Mouse (Mus musculus): Measurements from ENCODE around the gene Olfr282. TPM values are rescaled to one million over a fixed set of nuclear protein-coding genes. Genes with fewer than 3 reads are reported as not detected.

Gene Olfr282
- total and polyA plus RNA-seq, 3 experiments = 0.18 TPM; not detected in 2

- TF ChIP-seq POLR2AphosphoS2 (IDR thresholded peaks at IDR 0.05; ENCODE audit: low read length) = no peak
- no peak for TF ChIP-seq MAZ (IDR thresholded peaks at IDR 0.05; ENCODE audit: low read depth, low read length)
These were observed 21.4 kb upstream of the Olfr282 start (continued) for GRCm38 (mm10) chr15:98409635-98410034.

- peak overlapping the region; percentile 76 for H3K27ac ChIP-seq (ENCODE audit: control insufficient read depth, low read depth, low read length)
- no peak overlapping the region for H3K9ac ChIP-seq (ENCODE audit: control insufficient read depth, low read depth, low read length, poor library complexity, severe bottlenecking)
- peaks cover 18 to 30% of the 10 kb centered on the region in 2 experiments for H3K4me1 ChIP-seq (ENCODE audit: control insufficient read depth in 1 of 2, insufficient read depth in 2 of 2, low read length in 2 of 2)
- peaks cover 0 to 15% of the 10 kb centered on the region in 2 experiments; a peak in 2 of 4 replicates for H3K36me3 ChIP-seq (ENCODE audit: control insufficient read depth in 1 of 2, insufficient read depth in 2 of 2, low read length in 2 of 2)
- peak; percentile 93 for DNase-seq (ENCODE audit: low read depth, low spot score)
- no peaks in the 10 kb centered on the region; a peak in 1 of 4 replicates for H3K27me3 ChIP-seq (ENCODE audit: control insufficient read depth in 1 of 2, insufficient read depth in 2 of 2, low read length in 2 of 2)
- no peaks in the 10 kb centered on the region for H3K79me2 ChIP-seq (ENCODE audit: control insufficient read depth, insufficient read depth, low read length, poor library complexity)
- H3K4me3 ChIP-seq (ENCODE audit: control insufficient read depth in 1 of 2, insufficient read depth in 1 of 2, low read depth in 2 of 2, low read length in 2 of 2) = peak overlapping the region in 1 of 2 experiments; percentile 31; a peak in 2 of 4 replicates
- H3K9me3 ChIP-seq (replicated peaks; ENCODE audit: insufficient read depth, low read length) = no peaks in the 10 kb centered on the region
- TF ChIP-seq HCFC1 (IDR thresholded peaks at IDR 0.05; ENCODE audit: low read depth, low read length) = peak; percentile 40; the same call in 1 of the 2 replicates
- TF ChIP-seq KAT2A (conservative IDR thresholded peaks at IDR 0.05; ENCODE audit: low read depth, low read length) = no peak
- peak; percentile 80; the same call in 1 of the 2 replicates for TF ChIP-seq MAFK (IDR thresholded peaks at IDR 0.05; ENCODE audit: borderline replicate concordance, low read depth, low read length)
- peak; percentile 67; the same call in 1 of the 2 replicates for TF ChIP-seq BHLHE40 (IDR thresholded peaks at IDR 0.05; ENCODE audit: borderline replicate concordance, low read depth, low read length)
- TF ChIP-seq RCOR1 (IDR thresholded peaks at IDR 0.05; ENCODE audit: low read depth, low read length) = peak; percentile 95
- peak; percentile 94; the same call in 1 of the 2 replicates for TF ChIP-seq MEF2A (IDR thresholded peaks at IDR 0.05; ENCODE audit: extremely low read depth, insufficient replicate concordance, low read depth, low read length, poor library complexity, severe bottlenecking)
- TF ChIP-seq USF1 (IDR thresholded peaks at IDR 0.05; ENCODE audit: low read depth, low read length) = no peak
- TF ChIP-seq POLR2A (IDR thresholded peaks at IDR 0.05; ENCODE audit: control insufficient read depth in 1 of 2, insufficient read depth in 1 of 2, low read depth in 1 of 2, low read length in 2 of 2, poor library complexity in 1 of 2) = 0 out of 4 replicates have a peak, but pooled peaks of 1 of the 2 experiments have one; percentile 39
- 0 out of 2 replicates have a peak, but pooled peaks have one; percentile 39 for TF ChIP-seq TBP (IDR thresholded peaks at IDR 0.05; ENCODE audit: low read depth, low read length)
- no peak for TF ChIP-seq POLR2AphosphoS5 (IDR thresholded peaks at IDR 0.05; ENCODE audit: borderline replicate concordance, low read depth, low read length)
- TF ChIP-seq EP300 (IDR thresholded peaks at IDR 0.05; ENCODE audit: low read depth in 1 of 2, low read length in 2 of 2) = peak; percentile 95 to 97
- no peak for TF ChIP-seq POLR2AphosphoS2 (IDR thresholded peaks at IDR 0.05; ENCODE audit: low read length)
- TF ChIP-seq JUND (IDR thresholded peaks at IDR 0.05; ENCODE audit: low read depth, low read length) = peak; percentile 31; the same call in 1 of the 2 replicates
- TF ChIP-seq NELFE (IDR thresholded peaks at IDR 0.05; ENCODE audit: low read depth, low read length) = no peak
- peak; percentile 34; the same call in 1 of the 2 replicates for TF ChIP-seq ELF1 (IDR thresholded peaks at IDR 0.05; ENCODE audit: low read depth, low read length)
- TF ChIP-seq GATA1 (IDR thresholded peaks at IDR 0.05; ENCODE audit: low read depth, low read length) = peak; percentile 97
- TF ChIP-seq CHD2 (IDR thresholded peaks at IDR 0.05; ENCODE audit: low read length) = peak; percentile 26; the same call in 1 of the 2 replicates
- no peak for TF ChIP-seq USF2 (IDR thresholded peaks at IDR 0.05; ENCODE audit: borderline replicate concordance in 1 of 2, insufficient read depth in 1 of 2, low read depth in 1 of 2, low read length in 2 of 2)
- TF ChIP-seq CHD1 (IDR thresholded peaks at IDR 0.05; ENCODE audit: low read depth, low read length) = no peak
- TF ChIP-seq RAD21 (IDR thresholded peaks at IDR 0.05; ENCODE audit: low read depth, low read length) = no peak
- peak; percentile 96 for TF ChIP-seq TCF12 (IDR thresholded peaks at IDR 0.05; ENCODE audit: low read depth, low read length)
- TF ChIP-seq GABPA (IDR thresholded peaks at IDR 0.05; ENCODE audit: low read depth, low read length) = no peak
- TF ChIP-seq TAL1 (IDR thresholded peaks at IDR 0.05; ENCODE audit: low read length) = peak; percentile 78
- TF ChIP-seq MYB (IDR thresholded peaks at IDR 0.05; ENCODE audit: low read depth, low read length) = peak; percentile 72
- peak; percentile 86 for TF ChIP-seq ETS1 (IDR thresholded peaks at IDR 0.05; ENCODE audit: low read depth, low read length)
- TF ChIP-seq SMC3 (IDR thresholded peaks at IDR 0.05; ENCODE audit: low read depth, low read length) = no peak
- TF ChIP-seq E2F4 (IDR thresholded peaks at IDR 0.05; ENCODE audit: borderline replicate concordance, low read depth, low read length) = no peak
- TF ChIP-seq MAZ (IDR thresholded peaks at IDR 0.05; ENCODE audit: low read depth, low read length) = no peak
- no peak for TF ChIP-seq MAX (IDR thresholded peaks at IDR 0.05; ENCODE audit: low read length)
- no peak for TF ChIP-seq ZNF384 (IDR thresholded peaks at IDR 0.05; ENCODE audit: low read depth, low read length)
- TF ChIP-seq CTCF (IDR thresholded peaks at IDR 0.05 in 2 of 3, conservative IDR thresholded peaks at IDR 0.05 in 1 of 3; ENCODE audit: control insufficient read depth in 1 of 3, insufficient read depth in 1 of 3, low read depth in 2 of 3, low read length in 3 of 3, poor library complexity in 1 of 3, severe bottlenecking in 1 of 3) = peak in 1 of 3 experiments; percentile 18; a peak in 2 of 6 replicates
- TF ChIP-seq ZMIZ1 (IDR thresholded peaks at IDR 0.05; ENCODE audit: low read depth, low read length) = no peak
- peak; percentile 62 for TF ChIP-seq NRF1 (IDR thresholded peaks at IDR 0.05; ENCODE audit: insufficient read depth, low read depth, low read length, poor library complexity, severe bottlenecking)
- TF ChIP-seq SIN3A (IDR thresholded peaks at IDR 0.05; ENCODE audit: low read length) = peak; percentile 83
These were observed 20.8 kb upstream of the Olfr282 start for GRCm38 (mm10) chr15:98410249-98410648.

Measured in MEL (cell line).